Comparison of ENCODE assay signal across 10 mouse cellular contexts in genomic region chr11:53762426-53762825, GRCm38 (mm10). TPM values are rescaled to one million over a fixed set of nuclear protein-coding genes. Genes with fewer than 3 reads are reported as not detected.
DNase-seq lines count a peak whose midpoint lies in the region; ATAC-seq lines count a peak whose summit lies in the region.
"Had no signal": no experiment of that assay in that cellular context is flagged by ENCODE, and none has a peak within 500 bp of the region (broad histone marks: within the 10 kb centered on the region; RNA-seq: fewer than 3 reads in every experiment).

No protein-coding gene starts in this region.

- DNase-seq in lung, postnatal 4 days = no peak
- DNase-seq in retina, postnatal 1 day = no peak
- DNase-seq in gastrocnemius, postnatal 14 days = no peak
- no peak for DNase-seq in retina, embryonic 14.5 days (ENCODE audit: low spot score)

- H3K4me3 ChIP-seq in lung, embryonic 16.5 days (ENCODE audit: low read length) = peak overlapping the region; percentile 43
- peak overlapping the region; percentile 39 for H3K4me3 ChIP-seq in embryonic facial prominence, embryonic 15.5 days (replicated peaks)
- H3K4me3 ChIP-seq in intestine, embryonic 15.5 days (replicated peaks) = peak overlapping the region; percentile 31
- H3K4me3 ChIP-seq in neural tube, embryonic 13.5 days = no peak overlapping the region

- H3K27ac ChIP-seq in lung, embryonic 16.5 days (ENCODE audit: low read length) = peak overlapping the region; percentile 99
- peak overlapping the region; percentile 95 for H3K27ac ChIP-seq in embryonic facial prominence, embryonic 15.5 days (replicated peaks)
- H3K27ac ChIP-seq in intestine, embryonic 15.5 days = peak overlapping the region; percentile 98
- H3K27ac ChIP-seq in neural tube, embryonic 13.5 days (replicated peaks) = peak overlapping the region; percentile 9; the same call in 1 of the 2 replicates

- H3K4me2 ChIP-seq in lung, embryonic 16.5 days (ENCODE audit: low read depth, low read length) = peak overlapping the region; percentile 82
- peak overlapping the region; percentile 77 for H3K4me2 ChIP-seq in embryonic facial prominence, embryonic 15.5 days (replicated peaks)
- H3K4me2 ChIP-seq in intestine, embryonic 15.5 days (replicated peaks) = peak overlapping the region; percentile 75
- peak overlapping the region; percentile 75 for H3K4me2 ChIP-seq in neural tube, embryonic 13.5 days

- intact Hi-C loops in gastrocnemius, postnatal 14 days (cut with DNase I; ENCODE audit: low total_unique reads) = no loop called here

- ATAC-seq in lung, embryonic 16.5 days (ENCODE audit: low read depth) = no peak
- no peak for ATAC-seq in embryonic facial prominence, embryonic 15.5 days (ENCODE audit: insufficient number of reproducible peaks, low FRiP score, low TSS enrichment, low read depth)
- ATAC-seq in intestine, embryonic 15.5 days = no peak; the same call in none of the 2 replicates
- ATAC-seq in neural tube, embryonic 13.5 days (ENCODE audit: low read depth) = no peak

- no peaks in the 10 kb centered on the region for H3K9me3 ChIP-seq in lung, embryonic 16.5 days (ENCODE audit: control insufficient read depth, low read length)
- no peaks in the 10 kb centered on the region for H3K9me3 ChIP-seq in embryonic facial prominence, embryonic 15.5 days (replicated peaks)
- H3K9me3 ChIP-seq in intestine, embryonic 15.5 days = no peaks in the 10 kb centered on the region
- no peaks in the 10 kb centered on the region for H3K9me3 ChIP-seq in neural tube, embryonic 13.5 days

- H3K36me3 ChIP-seq in lung, embryonic 16.5 days (ENCODE audit: control insufficient read depth, insufficient read depth, low read length) = no peaks in the 10 kb centered on the region
- H3K36me3 ChIP-seq in embryonic facial prominence, embryonic 15.5 days = no peaks in the 10 kb centered on the region
- H3K36me3 ChIP-seq in intestine, embryonic 15.5 days = no peaks in the 10 kb centered on the region
- H3K36me3 ChIP-seq in neural tube, embryonic 13.5 days = no peaks in the 10 kb centered on the region

- no peaks in the 10 kb centered on the region for H3K27me3 ChIP-seq in lung, embryonic 16.5 days (ENCODE audit: control insufficient read depth, insufficient read depth, low read depth, low read length)
- H3K27me3 ChIP-seq in embryonic facial prominence, embryonic 15.5 days = no peaks in the 10 kb centered on the region
- no peaks in the 10 kb centered on the region for H3K27me3 ChIP-seq in intestine, embryonic 15.5 days (replicated peaks)
- peaks cover 60% of the 10 kb centered on the region for H3K27me3 ChIP-seq in neural tube, embryonic 13.5 days

- peaks cover 47% of the 10 kb centered on the region for H3K4me1 ChIP-seq in lung, embryonic 16.5 days (replicated peaks; ENCODE audit: control insufficient read depth, insufficient read depth, low read length)
- H3K4me1 ChIP-seq in embryonic facial prominence, embryonic 15.5 days = peaks cover 54% of the 10 kb centered on the region
- H3K4me1 ChIP-seq in intestine, embryonic 15.5 days (replicated peaks) = peaks cover 66% of the 10 kb centered on the region
- H3K4me1 ChIP-seq in neural tube, embryonic 13.5 days (replicated peaks) = peaks cover 44% of the 10 kb centered on the region

- peak overlapping the region; percentile 72 for H3K9ac ChIP-seq in lung, embryonic 16.5 days (ENCODE audit: low read length)
- no peak overlapping the region for H3K9ac ChIP-seq in embryonic facial prominence, embryonic 15.5 days
- H3K9ac ChIP-seq in intestine, embryonic 15.5 days = peak overlapping the region; percentile 52; the same call in 1 of the 2 replicates
- no peak overlapping the region for H3K9ac ChIP-seq in neural tube, embryonic 13.5 days

- 45% methylated on average over 2 of the region's 2 CpGs for WGBS in lung, embryonic 16.5 days
- 64% methylated on average over 2 of the region's 2 CpGs for WGBS in embryonic facial prominence, embryonic 15.5 days
- 35% methylated on average over 2 of the region's 2 CpGs for WGBS in intestine, embryonic 15.5 days
- 78% methylated on average over 2 of the region's 2 CpGs for WGBS in neural tube, embryonic 13.5 days

RNA-seq across cellular contexts. Expression of gene Irf1, which starts 7.4 kb away (rescaled TPM):
- polyA plus RNA-seq in lung, embryonic 16.5 days (2015; fragmentation: Nextera tagmentation; extraction: Ambion mirVana) = 29.7 and 33.9 TPM in 2 replicates
- polyA plus RNA-seq in embryonic facial prominence, embryonic 15.5 days (2015; fragmentation: Nextera tagmentation; extraction: Ambion mirVana) = 14.8 and 16.2 TPM in 2 replicates
- 43.5 and 45.9 TPM in 2 replicates for polyA plus RNA-seq in intestine, embryonic 15.5 days (2015; fragmentation: Nextera tagmentation; extraction: Ambion mirVana)
- polyA plus RNA-seq in neural tube, embryonic 13.5 days (2015; fragmentation: Nextera tagmentation; extraction: Ambion mirVana) = 3.5 and 3.7 TPM in 2 replicates
- 1 to 10 TPM; 8.7 to 9.1 TPM for total RNA-seq in gastrocnemius, postnatal 14 days (2021)

RNA-seq across cellular contexts. Expression of gene Gm17334, which starts 10.6 kb away (rescaled TPM):
- polyA plus RNA-seq in lung, embryonic 16.5 days (2015; fragmentation: Nextera tagmentation; extraction: Ambion mirVana) = 0.24 and 0.39 TPM in 2 replicates
- polyA plus RNA-seq in embryonic facial prominence, embryonic 15.5 days (2015; fragmentation: Nextera tagmentation; extraction: Ambion mirVana) = 0.31 and 0.50 TPM in 2 replicates
- polyA plus RNA-seq in intestine, embryonic 15.5 days (2015; fragmentation: Nextera tagmentation; extraction: Ambion mirVana) = 0.26 and 0.32 TPM in 2 replicates
- polyA plus RNA-seq in neural tube, embryonic 13.5 days (2015; fragmentation: Nextera tagmentation; extraction: Ambion mirVana) = not detected in 2 replicates
- under 1 TPM; 0.23 to 0.33 TPM for total RNA-seq in gastrocnemius, postnatal 14 days (2021)
- polyA plus RNA-seq: brain, embryonic 14.5 days had no signal

RNA-seq across cellular contexts. Expression of gene Il5, which starts 41.8 kb away (rescaled TPM):
- not detected in 2 replicates for polyA plus RNA-seq in lung, embryonic 16.5 days (2015; fragmentation: Nextera tagmentation; extraction: Ambion mirVana)
- not detected in 2 replicates for polyA plus RNA-seq in embryonic facial prominence, embryonic 15.5 days (2015; fragmentation: Nextera tagmentation; extraction: Ambion mirVana)
- not detected in 2 replicates for polyA plus RNA-seq in intestine, embryonic 15.5 days (2015; fragmentation: Nextera tagmentation; extraction: Ambion mirVana)
- polyA plus RNA-seq in neural tube, embryonic 13.5 days (2015; fragmentation: Nextera tagmentation; extraction: Ambion mirVana) = not detected in 2 replicates
- not detected for total RNA-seq in gastrocnemius, postnatal 14 days (2021)
- total RNA-seq: layer of hippocampus, postnatal 25 days had no signal
- polyA plus RNA-seq: brain, embryonic 14.5 days had no signal

RNA-seq across cellular contexts. Expression of gene Rad50, which starts 55.3 kb away (rescaled TPM):
- polyA plus RNA-seq in lung, embryonic 16.5 days (2015; fragmentation: Nextera tagmentation; extraction: Ambion mirVana) = 29.5 and 33.7 TPM in 2 replicates
- 24.6 and 28.8 TPM in 2 replicates for polyA plus RNA-seq in embryonic facial prominence, embryonic 15.5 days (2015; fragmentation: Nextera tagmentation; extraction: Ambion mirVana)
- 30.9 and 35.4 TPM in 2 replicates for polyA plus RNA-seq in intestine, embryonic 15.5 days (2015; fragmentation: Nextera tagmentation; extraction: Ambion mirVana)
- polyA plus RNA-seq in neural tube, embryonic 13.5 days (2015; fragmentation: Nextera tagmentation; extraction: Ambion mirVana) = 11.9 and 12.6 TPM in 2 replicates
- 1 to 10 TPM; 5.2 to 6.7 TPM for total RNA-seq in gastrocnemius, postnatal 14 days (2021)

Comparison
In these comparisons a context has a peak if more than half of its experiments do, and no peak if none do; other contexts are left out.
1. H3K27ac ChIP-seq: peak in every context shown above with its lines; median percentile 99 in lung, embryonic 16.5 days; 98 in intestine, embryonic 15.5 days; 95 in embryonic facial prominence, embryonic 15.5 days; 9 in neural tube, embryonic 13.5 days.
2. H3K9ac ChIP-seq: peak in lung, embryonic 16.5 days (single experiment) and intestine, embryonic 15.5 days (single experiment); none in embryonic facial prominence, embryonic 15.5 days (single experiment) and neural tube, embryonic 13.5 days (single experiment).
3. Peak in every context shown above with its lines, with median percentiles within 50 percentile points of each other: H3K4me2 ChIP-seq.